Mouse (Mus musculus) embryonic facial prominence, embryonic 11.5 days (tissue): ENCODE results near the gene Hivep3. TPM values are rescaled to one million over a fixed set of nuclear protein-coding genes. Genes with fewer than 3 reads are reported as not detected.
A peak's percentile ranks its signal among the peaks of the same experiment; 100 is the strongest.

Experiments used
- ATAC-seq: fragments of 200-750 bp; cut with Nextera tagmentation; replicated peaks from 2 replicates; pipeline ENCODE4 v1.8.0; 2017; ENCODE audit warnings: low read depth; ENCODE audit not compliant: insufficient number of reproducible peaks, low FRiP score, low TSS enrichment
- DNase-seq: peaks from one replicate; pipeline ENCODE4 v3.0.0-alpha.2; 2015; ENCODE audit warnings: low spot score
- H3K27ac ChIP-seq: fragments of 300-500 bp; sonication (generic); replicated peaks from 2 replicates; pipeline ENCODE4 v1.5.1; 2014; ENCODE audit warnings: mild to moderate bottlenecking, low read depth, low read length, control low read depth
- H3K27me3 ChIP-seq: fragments of 300-500 bp; sonication (generic); 2 replicates; pipeline ENCODE4 v1.6.1; 2014; ENCODE audit warnings: mild to moderate bottlenecking, low read length, moderate library complexity, mixed read lengths; ENCODE audit not compliant: control insufficient read depth, insufficient read depth
- H3K36me3 ChIP-seq: fragments of 300-500 bp; sonication (generic); replicated peaks from 2 replicates; pipeline ENCODE4 v1.6.1; 2014; ENCODE audit warnings: low read depth, mild to moderate bottlenecking, low read length, moderate library complexity, mixed read lengths; ENCODE audit not compliant: control insufficient read depth, insufficient read depth
- H3K4me1 ChIP-seq: fragments of 300-500 bp; sonication (generic); 2 replicates; pipeline ENCODE4 v1.6.1; 2014; ENCODE audit warnings: low read length, mixed read lengths; ENCODE audit not compliant: control insufficient read depth, insufficient read depth
- H3K4me2 ChIP-seq: fragments of 300-500 bp; sonication (generic); 2 replicates; pipeline ENCODE4 v1.6.1; 2014; ENCODE audit warnings: low read depth, mild to moderate bottlenecking, control low read depth, low read length, moderate library complexity
- H3K4me3 ChIP-seq: fragments of 300-500 bp; sonication (generic); 2 replicates; pipeline ENCODE4 v1.5.1; 2014; ENCODE audit warnings: low read depth, low read length, control low read depth
- H3K9ac ChIP-seq: fragments of 300-500 bp; sonication (generic); replicated peaks from 2 replicates; pipeline ENCODE4 v1.6.1; 2014; ENCODE audit warnings: mild to moderate bottlenecking, control low read depth, low read length
- H3K9me3 ChIP-seq: fragments of 300-500 bp; sonication (generic); replicated peaks from 2 replicates; pipeline ENCODE4 v1.6.1; 2016; ENCODE audit warnings: mild to moderate bottlenecking, low read length, inconsistent platforms, mixed read lengths; ENCODE audit not compliant: control insufficient read depth
- WGBS: fragments of 180-500 bp; shearing (Covaris S2); extraction: QIAGEN DNeasy Blood & Tissue Kit; methylation state at CpG from one replicate; pipeline ENCODE4 v1.1.7; 2014; 5-methylcytosine and 5-hydroxymethylcytosine counted together
- polyA plus RNA-seq: library from polyadenylated mRNA; unstranded; fragments of >200 nt; fragmentation: Nextera tagmentation; extraction: Ambion mirVana; gene quantifications from 2 replicates; pipeline ENCODE4 v1.2.1, GENCODE M21; 2014

The Hivep3 gene
- polyA plus RNA-seq, 1 experiment from 2014 or later: 1.6 TPM

DNA sequence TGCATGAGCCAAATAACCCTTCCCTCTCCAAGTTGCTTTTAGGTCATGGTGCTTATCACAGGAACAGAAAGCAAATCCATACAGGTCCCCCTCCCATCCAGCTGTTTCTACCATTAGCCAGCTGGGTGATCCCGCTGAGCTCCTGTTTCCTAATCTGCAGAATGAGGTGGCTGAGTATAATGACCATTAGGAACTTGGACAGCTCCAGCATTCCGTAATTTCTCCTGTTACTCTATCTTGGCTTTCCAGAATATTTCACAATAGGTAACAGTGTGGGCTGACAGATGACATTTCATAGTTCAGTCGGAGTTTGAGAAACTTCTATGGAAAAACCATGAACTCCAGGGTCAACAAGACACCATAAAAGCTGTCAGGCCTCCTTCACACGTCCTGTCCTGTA is 148.8 kb downstream of the Hivep3 start:
- H3K27ac ChIP-seq: no peak overlapping the region
- ATAC-seq: no peak
- no peaks in the 10 kb centered on the region for H3K9me3 ChIP-seq
- no peaks in the 10 kb centered on the region for H3K4me1 ChIP-seq
- no peak overlapping the region for H3K4me3 ChIP-seq
- 49% methylated on average over 4 of the region's 4 CpGs for WGBS
- H3K4me2 ChIP-seq: no peak overlapping the region
- no peaks in the 10 kb centered on the region for H3K36me3 ChIP-seq
- DNase-seq: no peak
- H3K27me3 ChIP-seq: no peaks in the 10 kb centered on the region
- H3K9ac ChIP-seq: no peak overlapping the region

DNA sequence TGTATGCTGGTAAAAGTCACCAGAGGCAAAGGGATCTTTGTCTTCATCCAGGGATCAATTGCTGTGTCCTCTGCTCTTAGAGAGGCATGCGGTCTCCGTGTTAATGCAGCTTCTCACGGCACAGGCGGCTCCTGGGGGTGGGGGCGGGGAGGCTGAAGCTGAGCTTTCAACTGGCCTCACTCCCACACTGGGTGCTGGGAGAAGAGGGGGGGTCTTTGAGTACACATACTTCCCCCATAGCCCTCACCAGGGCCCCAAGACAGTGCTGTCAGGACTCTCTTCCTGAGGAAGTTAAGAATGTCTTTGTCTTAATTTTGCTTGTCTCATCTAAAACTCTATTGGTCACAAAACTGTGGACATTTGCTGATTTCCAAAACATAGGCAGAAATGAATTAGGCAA is 149.2 kb downstream of the Hivep3 start:
- 34% methylated on average over 5 of the region's 5 CpGs for WGBS
- ATAC-seq: no peak

DNA sequence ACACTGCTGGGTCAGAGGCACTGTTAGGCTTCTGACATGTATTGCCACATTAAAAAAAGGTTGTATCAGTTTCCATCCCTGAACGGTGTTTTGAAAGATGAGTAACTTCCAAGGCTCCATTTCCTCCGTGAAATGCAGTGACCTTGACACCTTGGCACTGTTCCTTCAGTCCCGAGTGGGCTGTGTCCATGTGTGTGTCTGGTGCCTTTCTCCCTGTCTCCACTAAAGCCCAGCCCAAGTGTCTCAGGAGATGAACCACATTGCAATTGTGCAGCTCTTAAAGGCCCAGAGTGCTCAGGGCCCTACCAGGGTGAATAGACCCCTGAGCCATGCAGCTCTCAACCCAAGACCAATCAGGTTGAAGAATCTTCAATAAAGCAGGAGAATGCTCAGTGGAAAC is 153.0 kb downstream of the Hivep3 start:
- no peaks in the 10 kb centered on the region; the same call in 1 of the 2 replicates for H3K27me3 ChIP-seq
- H3K36me3 ChIP-seq: no peaks in the 10 kb centered on the region
- no peaks in the 10 kb centered on the region for H3K9me3 ChIP-seq
- WGBS: 56% methylated on average over 3 of the region's 3 CpGs
- DNase-seq (no peak), ATAC-seq (no peak)
- H3K4me3 ChIP-seq: no peak overlapping the region
- H3K4me2 ChIP-seq: no peak overlapping the region
- no peaks in the 10 kb centered on the region for H3K4me1 ChIP-seq
- no peak overlapping the region for H3K27ac ChIP-seq
- no peak overlapping the region for H3K9ac ChIP-seq

More for the DNA sequence above, 149.2 kb downstream of the Hivep3 start:
- H3K4me3 ChIP-seq: no peak overlapping the region
- H3K27ac ChIP-seq: no peak overlapping the region
- no peaks in the 10 kb centered on the region for H3K9me3 ChIP-seq
- no peak overlapping the region for H3K4me2 ChIP-seq
- DNase-seq: no peak
- H3K27me3 ChIP-seq: no peaks in the 10 kb centered on the region
- no peak overlapping the region for H3K9ac ChIP-seq
- H3K36me3 ChIP-seq: no peaks in the 10 kb centered on the region
- H3K4me1 ChIP-seq: no peaks in the 10 kb centered on the region

DNA sequence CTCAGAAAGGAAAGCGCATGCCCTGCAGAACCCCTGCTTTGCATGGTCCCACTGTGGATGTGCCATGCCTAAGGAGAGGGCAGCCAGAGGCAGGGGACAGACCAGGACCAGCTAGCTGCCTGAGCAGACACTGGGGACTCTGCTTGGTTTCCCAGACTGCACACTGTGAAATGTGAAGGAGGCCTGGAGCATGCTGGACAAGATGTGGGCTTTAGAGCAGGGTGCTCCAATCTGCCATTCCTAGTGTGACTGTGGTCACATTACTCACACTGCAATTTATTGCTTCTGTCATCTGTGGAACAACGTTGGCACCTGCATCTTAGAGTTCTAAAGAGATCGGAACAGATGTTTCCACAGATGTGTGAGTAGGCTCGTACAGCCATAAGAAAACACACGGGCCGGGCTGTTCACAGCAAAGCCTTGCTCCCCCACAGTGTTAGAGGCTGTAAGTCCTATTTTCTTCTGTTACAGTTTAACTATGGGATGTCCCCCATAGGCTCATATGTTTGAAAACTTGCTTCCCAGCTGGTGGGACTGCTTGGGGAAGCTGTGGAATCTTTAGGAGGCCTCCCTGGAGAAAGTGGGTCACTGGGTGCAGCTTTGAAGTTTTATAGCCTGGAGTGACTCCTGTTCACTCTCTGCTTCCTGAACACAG is 154.1 kb downstream of the Hivep3 start:
- Histone ChIP-seq H3K4me3 (no peak overlapping the region), H3K27me3 (no peaks in the 10 kb centered on the region; the same call in 1 of the 2 replicates), H3K9ac (no peak overlapping the region), H3K9me3 (no peaks in the 10 kb centered on the region), H3K4me2 (no peak overlapping the region), H3K36me3 (no peaks in the 10 kb centered on the region), H3K27ac (no peak overlapping the region), H3K4me1 (no peaks in the 10 kb centered on the region)
- DNase-seq: no peak
- ATAC-seq: no peak
- 72% methylated on average over 6 of the region's 6 CpGs for WGBS

DNA sequence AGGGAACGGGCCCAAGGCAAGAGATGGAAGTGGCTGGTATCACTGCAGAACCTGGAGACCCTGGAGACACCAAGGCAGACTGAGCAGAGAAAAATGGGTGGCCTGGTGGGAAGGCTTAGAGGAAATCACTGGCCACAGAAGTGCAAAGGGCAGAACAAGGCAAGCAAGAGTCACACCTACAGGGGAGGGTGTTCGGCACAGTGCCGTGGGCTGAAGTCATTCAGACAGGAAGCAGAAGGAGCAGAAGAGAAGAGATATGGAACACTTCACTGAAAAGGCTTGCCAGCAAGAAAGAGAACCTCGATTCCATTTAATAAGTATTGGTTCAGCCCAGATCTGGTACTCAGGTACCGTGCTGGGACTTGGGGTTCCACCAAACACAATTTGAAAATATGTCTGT is 156.2 kb downstream of the Hivep3 start:
- Histone ChIP-seq H3K4me1 (no peaks in the 10 kb centered on the region), H3K4me3 (no peak overlapping the region), H3K4me2 (no peak overlapping the region), H3K27me3 (no peaks in the 10 kb centered on the region; the same call in 1 of the 2 replicates), H3K36me3 (no peaks in the 10 kb centered on the region), H3K9ac (no peak overlapping the region), H3K9me3 (no peaks in the 10 kb centered on the region), H3K27ac (no peak overlapping the region)
- WGBS: 83% methylated on average over 5 of the region's 5 CpGs
- ATAC-seq (no peak), DNase-seq (no peak)

DNA sequence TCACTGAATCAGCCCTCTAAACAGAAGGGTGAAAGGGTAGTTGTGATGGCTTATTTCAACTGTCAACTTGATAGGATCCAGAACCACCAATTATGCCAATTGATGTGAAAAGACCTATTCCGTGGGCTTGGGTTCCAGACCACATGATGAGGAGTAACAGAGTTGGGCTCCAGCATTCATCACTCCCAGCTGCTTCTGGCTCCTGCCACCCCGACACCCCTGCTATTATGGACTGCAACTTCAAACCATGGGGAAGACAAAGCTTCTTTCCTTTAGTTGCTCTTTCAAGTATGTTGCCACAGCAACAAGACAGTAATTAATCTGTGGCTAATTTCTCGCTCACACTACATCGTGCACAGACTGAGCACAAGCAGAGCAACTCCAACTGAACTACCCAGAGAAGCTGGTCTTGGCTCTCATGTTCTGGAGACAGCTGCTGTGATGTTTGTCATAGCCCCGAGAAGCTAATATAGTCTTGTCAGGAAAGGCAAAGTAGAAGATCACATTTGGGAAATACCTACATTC is 159.7 kb downstream of the Hivep3 start:
- Histone ChIP-seq H3K4me2 (no peak overlapping the region), H3K9me3 (no peaks in the 10 kb centered on the region), H3K36me3 (no peaks in the 10 kb centered on the region), H3K4me3 (no peak overlapping the region), H3K4me1 (no peaks in the 10 kb centered on the region), H3K27ac (no peak overlapping the region), H3K9ac (no peak overlapping the region), H3K27me3 (no peaks in the 10 kb centered on the region; the same call in 1 of the 2 replicates)
- DNase-seq (peak; percentile 39), ATAC-seq (no peak)
- WGBS: 60% methylated on average over 5 of the region's 5 CpGs

DNA sequence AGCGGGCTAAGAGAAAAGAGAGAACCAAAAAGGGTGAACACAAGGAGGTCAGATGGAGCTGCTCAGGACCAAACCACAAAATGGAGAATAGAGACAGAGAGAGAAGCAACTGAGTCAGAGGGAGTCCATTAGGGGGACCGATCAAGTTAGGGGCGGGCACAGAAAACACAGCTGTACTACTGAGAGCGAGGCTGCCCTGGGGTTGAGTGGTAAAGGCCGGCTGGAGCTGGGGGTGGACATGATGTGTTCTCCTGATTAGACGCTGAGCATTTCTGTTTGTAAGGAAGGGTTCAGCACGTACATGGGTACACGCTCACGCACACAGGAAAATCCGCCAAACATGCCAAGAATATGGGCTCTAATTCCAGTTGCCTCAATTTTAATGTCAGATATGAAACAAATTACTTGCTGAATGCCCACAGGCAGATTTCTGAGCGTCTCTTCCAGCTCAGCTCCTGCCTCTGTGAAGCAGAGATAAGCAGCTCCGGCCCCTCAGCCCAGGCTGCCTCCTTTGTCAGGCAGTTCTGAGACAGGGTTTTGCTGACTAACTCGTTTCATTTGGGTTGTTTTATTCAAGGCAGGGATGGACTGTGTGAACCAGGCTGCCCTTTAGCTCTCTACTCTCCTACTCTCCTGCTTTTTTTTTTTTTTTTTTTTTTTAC is 161.3 kb downstream of the Hivep3 start:
- H3K27ac ChIP-seq: no peak overlapping the region
- no peak for DNase-seq
- H3K9ac ChIP-seq: no peak overlapping the region
- ATAC-seq: no peak
- H3K4me2 ChIP-seq: no peak overlapping the region
- WGBS: 74% methylated on average over 13 of the region's 13 CpGs
- H3K9me3 ChIP-seq: no peaks in the 10 kb centered on the region
- no peak overlapping the region for H3K4me3 ChIP-seq
- no peaks in the 10 kb centered on the region for H3K4me1 ChIP-seq
- H3K27me3 ChIP-seq: no peaks in the 10 kb centered on the region
- H3K36me3 ChIP-seq: no peaks in the 10 kb centered on the region

DNA sequence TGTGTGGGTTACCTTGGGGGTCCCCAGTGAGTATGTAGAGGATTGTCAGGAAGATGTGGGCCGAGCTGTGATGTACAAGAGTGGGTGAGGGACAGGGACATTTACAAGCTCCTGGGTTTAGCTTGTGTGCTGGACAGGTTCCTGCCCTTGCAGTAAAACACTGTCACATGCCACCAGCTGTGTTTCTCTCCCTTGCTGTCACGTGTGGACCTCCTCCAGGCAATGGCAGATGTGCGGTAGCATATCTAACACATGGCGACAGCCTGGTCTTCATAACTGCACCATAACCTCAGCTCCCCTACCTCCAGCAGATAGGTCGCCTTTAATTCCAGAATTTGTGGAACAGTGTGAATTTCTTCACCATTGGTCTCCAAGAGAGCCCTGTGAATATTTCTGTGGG is 161.9 kb downstream of the Hivep3 start:
- H3K27me3 ChIP-seq: no peaks in the 10 kb centered on the region
- 77% methylated on average over 5 of the region's 5 CpGs for WGBS
- ATAC-seq (no peak), DNase-seq (no peak)
- H3K36me3 ChIP-seq: no peaks in the 10 kb centered on the region
- H3K4me3 ChIP-seq: no peak overlapping the region
- no peaks in the 10 kb centered on the region for H3K9me3 ChIP-seq
- H3K4me1 ChIP-seq: no peaks in the 10 kb centered on the region
- H3K4me2 ChIP-seq: no peak overlapping the region
- H3K9ac ChIP-seq: no peak overlapping the region
- no peak overlapping the region for H3K27ac ChIP-seq
